Mouse (Mus musculus) thymus, adult 2 months (tissue): ENCODE measurements around the gene Lax1.

Experiments
- CTCF ChIP-seq: fragments of 200-500 bp; IDR thresholded peaks from 2 replicates; pipeline ENCODE4 v1.5.1; 2012; ENCODE audit warnings: mild to moderate bottlenecking, control low read depth, low read length, moderate library complexity, borderline replicate concordance; ENCODE audit not compliant: control insufficient read depth, poor library complexity, insufficient read depth; ENCODE audit errors: extremely low read depth
- POLR2A ChIP-seq: fragments of 200-500 bp; IDR thresholded peaks from 2 replicates; pipeline ENCODE4 v1.6.1; 2012; ENCODE audit warnings: mild to moderate bottlenecking, low read length, control low read depth, moderate library complexity; ENCODE audit not compliant: control insufficient read depth, poor library complexity, insufficient read depth; ENCODE audit errors: extremely low read depth

- TF ChIP-seq POLR2A (no peak), CTCF (no peak)
Measured at GRCm38 (mm10) chr1:133692195-133692594, 2.3 kb upstream of the Lax1 start.
